Mouse (Mus musculus) stomach, embryonic 16.5 days (tissue): ENCODE data around the gene Nudt16l1. TPM values are rescaled to one million over a fixed set of nuclear protein-coding genes. Genes with fewer than 3 reads are reported as not detected.

ENCODE experiments used
- ATAC-seq: fragments of 200-750 bp; cut with Nextera tagmentation; 2 replicates; pipeline ENCODE4 v1.8.0; 2017; ENCODE audit warnings: moderate number of reproducible peaks, moderate TSS enrichment; ENCODE audit not compliant: insufficient read depth, low FRiP score
- H3K27ac ChIP-seq: fragments of 300-500 bp; sonication (generic); 2 replicates; pipeline ENCODE4 v1.5.1; 2014; ENCODE audit warnings: low read length
- H3K27me3 ChIP-seq: fragments of 300-500 bp; sonication (generic); 2 replicates; pipeline ENCODE4 v1.6.1; 2014; ENCODE audit warnings: low read length, control low read depth, mixed read lengths; ENCODE audit not compliant: control insufficient read depth, insufficient read depth
- H3K36me3 ChIP-seq: fragments of 300-500 bp; sonication (generic); 2 replicates; pipeline ENCODE4 v1.6.1; 2014; ENCODE audit warnings: low read length; ENCODE audit not compliant: control insufficient read depth, insufficient read depth
- H3K4me1 ChIP-seq: fragments of 300-500 bp; sonication (generic); 2 replicates; pipeline ENCODE4 v1.6.1; 2014; ENCODE audit warnings: low read length, control low read depth, mixed read lengths; ENCODE audit not compliant: control insufficient read depth, insufficient read depth
- H3K4me2 ChIP-seq: fragments of 300-500 bp; sonication (generic); 2 replicates; pipeline ENCODE4 v1.6.1; 2014; ENCODE audit warnings: low read depth, low read length, mixed read lengths
- H3K4me3 ChIP-seq: fragments of 300-500 bp; sonication (generic); replicated peaks from 2 replicates; pipeline ENCODE4 v1.5.1; 2014; ENCODE audit warnings: mild to moderate bottlenecking, low read length
- H3K9ac ChIP-seq: fragments of 300-500 bp; sonication (generic); 2 replicates; pipeline ENCODE4 v1.6.1; 2014; ENCODE audit warnings: low read length
- H3K9me3 ChIP-seq: fragments of 300-500 bp; sonication (generic); replicated peaks from 2 replicates; pipeline ENCODE4 v1.6.1; 2016; ENCODE audit warnings: low read length, control low read depth; ENCODE audit not compliant: control insufficient read depth
- WGBS: fragments of 180-500 bp; shearing (Covaris S2); extraction: QIAGEN DNeasy Blood & Tissue Kit; methylation state at CpG from one replicate; pipeline ENCODE4 v1.1.7; 2014; 5-methylcytosine and 5-hydroxymethylcytosine counted together
- polyA plus RNA-seq: library from polyadenylated mRNA; unstranded; fragments of >200 nt; fragmentation: Nextera tagmentation; extraction: Ambion mirVana; gene quantifications from 2 replicates; pipeline ENCODE4 v1.2.1, GENCODE M21; 2015

Gene Nudt16l1
- polyA plus RNA-seq, 1 experiment from 2014 or later, result 125 TPM

GRCm38 (mm10) chr16:4974521-4974920 lies 36.0 kb downstream of the Nudt16l1 start:
- no peaks in the 10 kb centered on the region for H3K9me3 ChIP-seq
- H3K36me3 ChIP-seq, result no peaks in the 10 kb centered on the region
- no peak overlapping the region for H3K4me2 ChIP-seq
- no peak overlapping the region for H3K27ac ChIP-seq
- 79% methylated on average over 5 of the region's 5 CpGs for WGBS
- no peak for ATAC-seq
- H3K4me3 ChIP-seq, result no peak overlapping the region
- no peaks in the 10 kb centered on the region for H3K27me3 ChIP-seq
- no peak overlapping the region for H3K9ac ChIP-seq
- no peaks in the 10 kb centered on the region for H3K4me1 ChIP-seq

DNA sequence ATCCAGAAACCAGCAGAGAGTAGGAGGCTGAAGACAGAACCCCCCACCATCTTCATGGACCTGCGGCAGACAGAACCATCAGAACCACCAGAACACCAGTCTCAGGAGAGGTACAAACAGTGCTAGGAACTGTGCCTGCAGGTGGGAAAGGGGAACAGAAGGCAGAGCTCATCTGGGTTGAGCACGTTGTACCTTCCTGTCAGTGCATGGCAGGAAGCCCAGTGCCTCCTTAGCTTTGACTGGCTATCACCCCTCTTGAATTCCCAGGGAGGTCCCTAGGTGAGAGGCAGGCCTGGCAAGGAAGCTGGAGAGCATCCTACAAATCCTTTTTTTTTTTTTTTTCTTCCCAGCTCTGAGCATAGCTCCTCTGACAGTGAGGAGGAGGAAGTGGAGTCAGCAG lies 37.6 kb downstream of the Nudt16l1 start:
- ATAC-seq, result no peak
- H3K4me3 ChIP-seq, result no peak overlapping the region
- no peak overlapping the region for H3K4me2 ChIP-seq
- no peaks in the 10 kb centered on the region for H3K4me1 ChIP-seq
- no peaks in the 10 kb centered on the region for H3K36me3 ChIP-seq
- no peak overlapping the region for H3K27ac ChIP-seq
- H3K9ac ChIP-seq, result no peak overlapping the region
- H3K9me3 ChIP-seq, result no peaks in the 10 kb centered on the region
- WGBS, result 71% methylated on average over 2 of the region's 2 CpGs
- no peaks in the 10 kb centered on the region for H3K27me3 ChIP-seq

- Histone ChIP-seq H3K27ac (no peak overlapping the region), H3K9me3 (no peaks in the 10 kb centered on the region), H3K4me3 (no peak overlapping the region), H3K4me2 (no peak overlapping the region), H3K4me1 (no peaks in the 10 kb centered on the region), H3K36me3 (no peaks in the 10 kb centered on the region), H3K9ac (no peak overlapping the region), H3K27me3 (no peaks in the 10 kb centered on the region)
- ATAC-seq, result no peak
- WGBS, result 44% methylated on average over 5 of the region's 5 CpGs
Observed at GRCm38 (mm10) chr16:4978275-4979051, 39.9 kb downstream of the Nudt16l1 start.

DNA sequence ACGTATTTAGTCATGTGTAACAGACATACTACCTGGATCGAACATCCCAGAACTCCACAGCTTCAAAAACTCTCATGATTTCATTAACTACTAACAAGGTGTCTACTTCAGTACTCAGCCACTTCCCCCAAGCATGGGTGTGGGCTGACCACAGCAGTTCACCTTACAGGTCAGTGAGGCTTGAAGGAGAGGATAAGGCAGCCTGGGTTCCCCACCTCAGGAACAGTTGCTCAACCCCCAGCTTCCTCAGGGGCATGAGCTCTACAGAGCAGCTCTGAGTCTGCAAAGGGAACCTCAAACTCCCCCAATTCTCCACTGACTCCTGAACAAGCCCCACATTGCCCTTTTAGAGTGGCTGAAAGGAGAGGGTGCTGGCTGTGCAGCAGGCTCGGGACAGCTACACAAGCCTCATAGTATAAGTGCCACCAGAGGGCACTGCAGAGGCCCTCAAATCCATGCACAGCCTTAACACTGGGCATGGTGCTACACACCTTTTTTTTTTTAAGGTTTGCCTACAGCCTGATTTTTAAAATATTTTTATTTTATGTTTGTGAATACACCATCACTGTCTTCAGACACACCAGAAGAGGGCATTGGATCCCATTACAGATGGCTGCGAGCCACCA lies 41.3 kb downstream of the Nudt16l1 start:
- no peak for ATAC-seq
- 76% methylated on average over 4 of the region's 4 CpGs for WGBS

GRCm38 (mm10) chr16:4984717-4985116 lies 46.2 kb downstream of the Nudt16l1 start:
- H3K4me1 ChIP-seq, result no peaks in the 10 kb centered on the region
- no peak overlapping the region for H3K9ac ChIP-seq
- no peaks in the 10 kb centered on the region for H3K9me3 ChIP-seq
- H3K36me3 ChIP-seq, result no peaks in the 10 kb centered on the region
- no peak for ATAC-seq
- 88% methylated on average over 12 of the region's 12 CpGs for WGBS
- no peak overlapping the region for H3K27ac ChIP-seq
- H3K4me3 ChIP-seq, result no peak overlapping the region
- H3K27me3 ChIP-seq, result no peaks in the 10 kb centered on the region
- no peak overlapping the region for H3K4me2 ChIP-seq

More for the DNA sequence above, 41.3 kb downstream of the Nudt16l1 start:
- Histone ChIP-seq H3K9ac (no peak overlapping the region), H3K36me3 (no peaks in the 10 kb centered on the region), H3K4me3 (no peak overlapping the region), H3K4me1 (no peaks in the 10 kb centered on the region), H3K27ac (no peak overlapping the region), H3K27me3 (no peaks in the 10 kb centered on the region), H3K9me3 (no peaks in the 10 kb centered on the region), H3K4me2 (no peak overlapping the region)

Other genes with a start within 250 kb of the Nudt16l1 start
- gene Nmral1, start 219.4 kb upstream of the Nudt16l1 start, polyA plus RNA-seq, result 44.7 and 45.6 TPM in 2 replicates
- gene Hmox2, start 212.4 kb upstream of the Nudt16l1 start, polyA plus RNA-seq, result 83.3 and 85.2 TPM in 2 replicates
- gene Cdip1, start 148.5 kb upstream of the Nudt16l1 start, polyA plus RNA-seq, result 75.8 and 82.0 TPM in 2 replicates
- gene 4930562C15Rik, start 103.3 kb upstream of the Nudt16l1 start, polyA plus RNA-seq, result 0.27 and 0.47 TPM in 2 replicates
- 31.5 and 36.3 TPM in 2 replicates for gene Ubald1, start 58.4 kb upstream of the Nudt16l1 start, polyA plus RNA-seq
- gene Mgrn1, start 52.5 kb upstream of the Nudt16l1 start, polyA plus RNA-seq, result 81.1 and 87.7 TPM in 2 replicates
- 48.6 and 54.3 TPM in 2 replicates for gene Anks3, start 25.4 kb downstream of the Nudt16l1 start, polyA plus RNA-seq
- gene Sept12, start 59.1 kb downstream of the Nudt16l1 start, polyA plus RNA-seq, result not detected in 2 replicates
- 57.6 and 68.8 TPM in 2 replicates for gene Smim22, start 68.5 kb downstream of the Nudt16l1 start, polyA plus RNA-seq
- 50.6 and 51.9 TPM in 2 replicates for gene Rogdi, start 74.8 kb downstream of the Nudt16l1 start, polyA plus RNA-seq
- 139 and 142 TPM in 2 replicates for gene Glyr1, start 111.1 kb downstream of the Nudt16l1 start, polyA plus RNA-seq
- gene Ubn1, start 111.3 kb downstream of the Nudt16l1 start, polyA plus RNA-seq, result 11.7 and 13.3 TPM in 2 replicates
- 62.8 and 101 TPM in 2 replicates for gene Ppl, start 193.7 kb downstream of the Nudt16l1 start, polyA plus RNA-seq
- gene Sec14l5, start 208.3 kb downstream of the Nudt16l1 start, polyA plus RNA-seq, result 0.09 and 0.27 TPM in 2 replicates